Mouse (Mus musculus): ENCODE data around the gene Gins1. TPM values are rescaled to one million over a fixed set of nuclear protein-coding genes. Genes with fewer than 3 reads are reported as not detected.
"Not testable (repeated sequence)": the region's sequence is repeated elsewhere in the genome, so short reads cannot be mapped to it uniquely, and the experiment has no call there.

Gins1 gene
- total RNA-seq (2021) = 2.7 and 5.3 TPM in 2 replicates
- long read RNA-seq, partial matches to known transcripts = 0 of 1 reads
- long read RNA-seq, other reads (novel, unspliced or antisense) = 0 of 1 reads

- no peak for DNase-seq
These were observed at the start of gene Gins1 for GRCm38 (mm10) chr2:150904936-150905450. TSS of gene Gins1 (plus strand) at chr2:150905400.

- no peak for DNase-seq
These were observed 46.3 kb upstream of the Gins1 start for GRCm38 (mm10) chr2:150858724-150859487.

DNA sequence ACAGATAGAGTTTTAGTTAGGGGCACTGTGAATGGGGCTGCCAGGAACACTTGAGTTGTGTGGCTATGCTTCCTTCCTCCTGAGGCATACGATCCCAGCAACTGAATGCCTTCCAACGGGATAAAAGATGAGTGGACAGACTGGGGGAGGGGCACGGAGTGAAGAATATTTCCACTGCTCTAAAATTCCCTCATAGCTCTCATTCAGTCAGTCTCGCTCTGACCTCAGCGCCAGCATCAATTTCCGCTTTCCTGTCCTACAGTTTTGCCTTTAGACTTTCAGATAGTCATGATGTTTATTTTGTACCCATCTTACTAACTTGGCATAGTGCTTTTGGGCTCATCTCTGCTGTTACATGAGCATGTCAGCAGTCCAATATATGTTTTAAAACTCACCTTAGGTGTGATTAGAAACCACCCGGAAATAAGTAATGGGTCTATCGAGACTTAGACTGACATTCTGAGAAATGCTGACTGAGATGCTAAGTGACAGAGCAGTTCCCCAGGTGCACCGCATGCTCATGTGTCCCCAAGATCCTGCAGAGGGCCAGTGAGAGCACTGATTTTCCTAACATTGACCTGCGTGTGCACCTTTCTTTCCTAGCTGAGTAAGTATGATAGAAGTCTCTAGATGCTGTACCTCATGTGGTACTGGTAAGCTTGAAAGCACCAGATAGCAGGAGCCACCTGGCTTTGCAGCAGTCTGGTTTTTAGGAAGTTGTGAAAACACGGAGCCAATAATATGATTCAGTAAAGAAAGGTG lies 45.3 kb upstream of the Gins1 start:
- DNase-seq = no peak

DNA sequence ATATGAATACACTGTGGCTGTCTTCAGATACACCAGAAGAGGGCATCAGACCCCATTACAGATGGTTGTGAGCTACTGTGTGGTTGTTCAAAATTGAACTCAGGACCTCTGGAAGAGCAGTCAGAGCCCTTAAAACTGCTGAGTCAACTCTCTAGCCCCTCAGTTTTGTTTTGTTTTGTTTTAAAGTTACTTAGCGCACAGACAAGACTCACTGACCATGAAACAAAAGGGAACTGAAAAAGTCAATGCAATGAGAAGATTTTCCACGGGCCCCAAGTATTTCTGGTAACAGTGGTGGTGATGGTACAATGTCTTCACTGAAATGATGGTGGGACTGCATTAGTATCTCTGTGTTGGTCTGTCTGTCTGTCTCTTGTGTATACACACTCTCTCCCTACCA lies 44.1 kb upstream of the Gins1 start:
- no peak for DNase-seq

GRCm38 (mm10) chr2:150867021-150867420 lies 38.2 kb upstream of the Gins1 start:
- DNase-seq = no peak

DNA sequence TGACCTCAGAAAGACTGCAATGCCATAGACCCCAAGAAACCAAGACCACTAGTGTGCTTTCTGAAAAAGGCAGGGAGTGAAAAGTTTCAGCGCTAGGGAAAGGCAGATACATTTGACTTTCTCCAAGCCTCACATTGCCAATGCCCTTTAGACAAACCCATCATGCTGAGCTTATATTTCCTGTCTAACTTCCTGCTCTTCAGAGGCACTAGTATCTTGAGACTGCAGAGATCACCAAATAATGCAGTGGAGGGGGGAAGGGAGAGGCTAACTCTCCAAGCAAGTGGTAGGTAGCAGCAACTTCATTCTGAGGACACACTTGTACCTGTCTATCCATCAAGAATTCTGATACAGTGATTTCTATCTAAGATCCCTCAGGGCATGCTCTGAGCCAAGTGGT lies 35.8 kb upstream of the Gins1 start:
- no peak for DNase-seq

- DNase-seq = no peak
These were observed 30.7 kb upstream of the Gins1 start for GRCm38 (mm10) chr2:150874508-150874907.

- no peak for DNase-seq
These were observed 30.0 kb upstream of the Gins1 start for GRCm38 (mm10) chr2:150875226-150875625.

GRCm38 (mm10) chr2:150877561-150877960 lies 27.6 kb upstream of the Gins1 start:
- DNase-seq = no peak

GRCm38 (mm10) chr2:150884075-150884778 lies 21.0 kb upstream of the Gins1 start:
- DNase-seq = no peak

GRCm38 (mm10) chr2:150884779-150885110 lies 20.5 kb upstream of the Gins1 start:
- DNase-seq = no peak

GRCm38 (mm10) chr2:150885814-150886213 lies 19.4 kb upstream of the Gins1 start:
- no peak for DNase-seq

DNA sequence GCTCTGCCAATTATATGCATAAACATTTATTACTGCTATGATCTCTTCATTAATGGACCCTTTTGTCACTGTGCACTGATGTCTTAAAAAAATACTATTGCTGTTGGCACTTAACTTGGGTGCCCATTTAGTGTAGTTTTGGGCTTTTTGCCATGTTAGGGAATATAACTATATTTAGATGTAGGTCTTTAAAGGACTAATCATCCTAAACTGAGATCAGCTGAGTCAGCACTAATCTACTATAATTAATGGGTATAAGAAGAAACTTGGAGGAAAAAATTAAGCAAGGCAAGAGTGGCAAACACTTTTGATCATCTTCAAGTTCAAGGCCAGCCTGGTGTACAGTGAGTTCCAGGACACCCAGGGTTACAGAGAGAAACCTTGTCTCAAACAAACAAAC lies 18.9 kb upstream of the Gins1 start:
- no peak for DNase-seq

DNA sequence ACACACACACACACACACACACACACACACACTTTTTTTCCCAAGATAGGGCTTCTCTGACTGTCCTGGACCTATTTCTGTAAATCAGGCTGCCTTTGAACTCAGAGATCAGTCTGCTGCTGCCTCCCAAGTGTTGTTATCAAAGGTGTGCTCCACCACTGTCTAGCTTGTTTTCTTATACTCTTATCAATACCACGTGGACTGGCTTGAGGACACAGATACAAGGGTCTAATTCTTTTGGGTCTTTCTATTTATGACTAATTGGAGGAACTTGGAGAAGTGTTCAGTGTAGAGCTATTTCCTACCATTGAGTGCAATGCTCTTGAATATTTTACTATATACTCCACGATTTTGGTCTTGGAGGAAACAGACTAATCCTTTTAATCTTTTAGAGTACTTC lies 17.8 kb upstream of the Gins1 start:
- no peak for DNase-seq

GRCm38 (mm10) chr2:150894617-150895267 lies 10.5 kb upstream of the Gins1 start:
- no peak for DNase-seq

DNA sequence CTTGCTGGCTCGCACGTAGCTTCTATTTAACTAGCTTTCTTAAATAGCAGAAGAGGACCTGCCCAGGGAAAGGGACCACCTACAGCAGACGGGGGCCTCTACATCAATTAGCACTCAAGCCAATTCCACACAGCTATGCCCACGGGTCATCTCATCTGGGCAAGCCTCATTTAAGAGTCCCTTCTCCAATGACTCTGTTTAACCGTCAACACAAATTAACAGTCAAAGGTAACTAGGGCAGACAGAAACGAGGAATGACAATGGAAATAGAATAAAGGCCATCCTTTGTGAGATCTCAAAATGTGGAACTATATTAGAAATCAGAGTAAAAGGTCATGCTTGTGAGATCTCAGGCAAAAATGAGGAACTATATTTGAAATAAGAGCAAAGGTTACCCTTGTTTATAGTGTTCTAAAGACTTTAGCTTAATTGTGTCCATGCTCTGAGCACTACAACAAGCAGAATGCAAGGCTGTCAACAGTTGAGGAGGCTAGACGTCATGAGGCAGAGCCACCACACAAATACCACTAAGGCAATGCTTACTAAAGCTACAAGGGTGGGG lies 9.4 kb upstream of the Gins1 start:
- no peak for DNase-seq

DNA sequence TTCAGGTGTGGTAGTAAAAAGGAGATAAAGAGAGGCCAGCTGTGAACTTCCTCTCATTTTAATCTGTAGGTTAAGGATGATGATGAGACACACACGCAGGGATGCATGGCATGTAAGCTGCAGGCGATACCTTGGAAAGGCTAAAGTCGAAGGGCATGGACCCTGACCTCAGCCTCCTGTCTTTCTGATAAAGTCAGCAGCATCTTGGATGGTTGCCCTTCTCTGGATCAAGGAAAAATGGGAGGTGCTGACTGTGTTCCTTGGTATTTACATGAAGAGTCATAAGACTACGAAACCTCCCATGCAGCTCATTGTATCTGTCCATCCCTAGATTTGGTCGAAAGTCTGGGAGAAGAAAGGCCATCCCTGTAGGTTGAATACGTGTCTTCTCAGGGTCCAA lies 4.9 kb upstream of the Gins1 start:
- DNase-seq = no peak

DNA sequence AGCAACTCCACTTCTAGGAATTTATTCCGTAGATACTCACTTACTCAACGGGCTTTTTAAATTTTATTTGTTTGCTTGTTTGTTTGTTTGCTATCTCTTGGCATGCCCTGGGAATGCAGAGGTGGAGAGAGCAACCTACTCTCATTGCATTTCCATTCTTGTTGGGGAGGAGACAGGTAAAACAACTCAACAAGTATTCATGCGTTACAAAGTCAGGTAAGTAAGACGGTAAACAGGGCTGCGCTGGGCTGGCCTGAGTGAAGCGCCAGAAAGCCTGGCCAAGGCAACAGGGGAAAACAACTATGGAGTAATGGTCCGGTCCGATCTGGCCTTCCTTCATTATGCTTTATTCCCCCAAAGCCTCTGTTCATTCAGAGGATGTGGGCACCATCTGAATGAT lies 2.9 kb upstream of the Gins1 start:
- no peak for DNase-seq

GRCm38 (mm10) chr2:150904272-150904935 lies 796 bp upstream of the Gins1 start, which contains the start of gene Abhd12:
TSS of gene Abhd12 (minus strand) at chr2:150904741.
- DNase-seq = peak; percentile 100

GRCm38 (mm10) chr2:150908881-150909280 lies 3.7 kb downstream of the Gins1 start:
- DNase-seq = not testable (repeated sequence)

- peak; percentile 93 for DNase-seq
These were observed 4.3 kb downstream of the Gins1 start for GRCm38 (mm10) chr2:150909429-150910039.
